Mouse (Mus musculus) MEL (cell line): ENCODE measurements around the gene Iqcb1. TPM values are rescaled to one million over a fixed set of nuclear protein-coding genes. Genes with fewer than 3 reads are reported as not detected.
A peak's percentile ranks its signal among the peaks of the same experiment; 100 is the strongest.

Source experiments
- DNase-seq: peaks from one replicate; pipeline ENCODE4 v3.0.0; 2011; ENCODE audit warnings: low read depth, low spot score
- H3K27ac ChIP-seq: 2 replicates; pipeline ENCODE4 v1.5.1; 2012; ENCODE audit warnings: low read depth, mild to moderate bottlenecking, control low read depth, low read length, moderate library complexity; ENCODE audit not compliant: control insufficient read depth
- H3K27me3 ChIP-seq, 2 experiments: fragments of 150-350 bp in 1 of 2; sonication (generic) in 1 of 2; 2 replicates each; pipeline ENCODE4 v1.6.1; 2012; ENCODE audit warnings: low read length in 2 of 2, mild to moderate bottlenecking in 2 of 2, improper control_type of control experiment in 1 of 2, moderate library complexity in 1 of 2; ENCODE audit not compliant: insufficient read depth in 2 of 2, control insufficient read depth in 1 of 2
- H3K36me3 ChIP-seq, 2 experiments: 2 replicates each; pipeline ENCODE4 v1.6.1; 2012 to 2014; ENCODE audit warnings: low read length in 2 of 2, improper control_type of control experiment in 1 of 2, inconsistent platforms in 1 of 2, mild to moderate bottlenecking in 1 of 2; ENCODE audit not compliant: insufficient read depth in 2 of 2, control insufficient read depth in 1 of 2
- H3K4me1 ChIP-seq, 2 experiments: fragments of 150-350 bp in 1 of 2; sonication (generic) in 1 of 2; 2 replicates each; pipeline ENCODE4 v1.6.1; 2012; ENCODE audit warnings: low read length in 2 of 2, improper control_type of control experiment in 1 of 2, mild to moderate bottlenecking in 1 of 2; ENCODE audit not compliant: insufficient read depth in 2 of 2, control insufficient read depth in 1 of 2
- H3K4me3 ChIP-seq, 2 experiments: fragments of 150-350 bp in 1 of 2; sonication (generic) in 1 of 2; 2 replicates each; pipeline ENCODE4 v1.5.1; 2012; ENCODE audit warnings: low read depth in 2 of 2, low read length in 2 of 2, mild to moderate bottlenecking in 2 of 2, moderate library complexity in 2 of 2, control low read depth in 1 of 2, improper control_type of control experiment in 1 of 2; ENCODE audit not compliant: control insufficient read depth in 1 of 2, insufficient read depth in 1 of 2
- H3K79me2 ChIP-seq: 2 replicates; pipeline ENCODE4 v1.6.1; 2012; ENCODE audit warnings: mild to moderate bottlenecking, low read length, moderate library complexity; ENCODE audit not compliant: control insufficient read depth, poor library complexity, insufficient read depth
- H3K9ac ChIP-seq: 2 replicates; pipeline ENCODE4 v1.6.1; 2012; ENCODE audit warnings: low read depth, mild to moderate bottlenecking, control low read depth, low read length, moderate library complexity; ENCODE audit not compliant: control insufficient read depth, poor library complexity, severe bottlenecking
- H3K9me3 ChIP-seq: fragments of 150-350 bp; sonication (generic); replicated peaks from 2 replicates; pipeline ENCODE4 v1.6.1; 2012; ENCODE audit warnings: mild to moderate bottlenecking, low read length, improper control_type of control experiment, moderate library complexity; ENCODE audit not compliant: insufficient read depth
- BHLHE40 ChIP-seq: IDR thresholded peaks from 2 replicates; pipeline ENCODE4 v1.6.1; 2012; ENCODE audit warnings: low read depth, mild to moderate bottlenecking, inconsistent platforms, low read length, improper control_type of control experiment, borderline replicate concordance
- CHD2 ChIP-seq: IDR thresholded peaks from 2 replicates; pipeline ENCODE4 v1.6.1; 2011; ENCODE audit warnings: low read length, improper control_type of control experiment
- CTCF ChIP-seq, 3 experiments: IDR thresholded peaks in 2 of 3; conservative IDR thresholded peaks in 1 of 3; 2 replicates each; pipeline ENCODE4 v1.5.1; 2011 to 2012; ENCODE audit warnings: low read length in 3 of 3, low read depth in 2 of 3, mild to moderate bottlenecking in 2 of 3, improper control_type of control experiment in 1 of 3, inconsistent platforms in 1 of 3, mixed read lengths in 1 of 3, moderate library complexity in 1 of 3; ENCODE audit not compliant: control insufficient read depth in 1 of 3, insufficient read depth in 1 of 3, poor library complexity in 1 of 3, severe bottlenecking in 1 of 3
- EP300 ChIP-seq, 2 experiments: IDR thresholded peaks; 2 replicates each; pipeline ENCODE4 v1.6.1; 2011; ENCODE audit warnings: improper control_type of control experiment in 2 of 2, low read length in 2 of 2, low read depth in 1 of 2, mild to moderate bottlenecking in 1 of 2
- MAX ChIP-seq: IDR thresholded peaks from 2 replicates; pipeline ENCODE4 v1.6.1; 2011; ENCODE audit warnings: low read length, improper control_type of control experiment
- MAZ ChIP-seq: IDR thresholded peaks from 2 replicates; pipeline ENCODE4 v1.6.1; 2012; ENCODE audit warnings: low read depth, mild to moderate bottlenecking, inconsistent platforms, low read length, improper control_type of control experiment
- MEF2A ChIP-seq: IDR thresholded peaks from 2 replicates; pipeline ENCODE4 v1.6.1; 2014; ENCODE audit warnings: low read depth, mild to moderate bottlenecking, inconsistent platforms, low read length, improper control_type of control experiment; ENCODE audit not compliant: poor library complexity, insufficient replicate concordance, severe bottlenecking; ENCODE audit errors: extremely low read depth
- MXI1 ChIP-seq: IDR thresholded peaks from 2 replicates; pipeline ENCODE4 v1.6.1; 2011; ENCODE audit warnings: mild to moderate bottlenecking, low read depth, low read length, improper control_type of control experiment
- MYB ChIP-seq: IDR thresholded peaks from 2 replicates; pipeline ENCODE4 v1.6.1; 2011; ENCODE audit warnings: mild to moderate bottlenecking, low read depth, low read length, improper control_type of control experiment
- NRF1 ChIP-seq: IDR thresholded peaks from 2 replicates; pipeline ENCODE4 v1.6.1; 2014; ENCODE audit warnings: low read depth, mild to moderate bottlenecking, inconsistent platforms, low read length, improper control_type of control experiment, moderate library complexity; ENCODE audit not compliant: poor library complexity, insufficient read depth, severe bottlenecking
- RAD21 ChIP-seq: IDR thresholded peaks from 2 replicates; pipeline ENCODE4 v1.6.1; 2011; ENCODE audit warnings: mild to moderate bottlenecking, low read depth, low read length, improper control_type of control experiment
- SIN3A ChIP-seq: IDR thresholded peaks from 2 replicates; pipeline ENCODE4 v1.6.1; 2012; ENCODE audit warnings: low read length, improper control_type of control experiment, inconsistent platforms
- SMC3 ChIP-seq: IDR thresholded peaks from 2 replicates; pipeline ENCODE4 v1.6.1; 2011; ENCODE audit warnings: low read depth, low read length, improper control_type of control experiment
- TAL1 ChIP-seq: IDR thresholded peaks from 2 replicates; pipeline ENCODE4 v1.6.1; 2012; ENCODE audit warnings: mild to moderate bottlenecking, inconsistent platforms, low read length, moderate library complexity, mixed read lengths
- USF1 ChIP-seq: IDR thresholded peaks from 2 replicates; pipeline ENCODE4 v1.6.1; 2014; ENCODE audit warnings: low read depth, mild to moderate bottlenecking, inconsistent platforms, low read length, improper control_type of control experiment, moderate library complexity
- ZC3H11A ChIP-seq: IDR thresholded peaks from 2 replicates; pipeline ENCODE4 v1.6.1; 2012; ENCODE audit warnings: low read depth, mild to moderate bottlenecking, inconsistent platforms, low read length, improper control_type of control experiment
- polyA plus RNA-seq, 2 experiments: library from polyadenylated mRNA; stranded (reverse) in 1 of 2; unstranded in 1 of 2; fragments of >175 nt in 1 of 2; fragments of >200 nt in 1 of 2; gene quantifications; 2 replicates each; pipeline versions ENCODE4 v1.2.1 to v1.2.4; 2012; ENCODE audit warnings: low replicate concordance in 2 of 2, low read depth in 1 of 2; ENCODE audit not compliant: insufficient read length in 2 of 2, insufficient read depth in 1 of 2, missing spikeins in 1 of 2
- total RNA-seq: library from RNA; depleted of rRNA; stranded (reverse); fragments of 300-350 nt; gene quantifications from 2 replicates; pipeline ENCODE4 v1.2.3, GENCODE M21; 2012

Gene Iqcb1
- total and polyA plus RNA-seq, 3 experiments = 8.7 to 14.2 TPM; not detected in 1

DNA sequence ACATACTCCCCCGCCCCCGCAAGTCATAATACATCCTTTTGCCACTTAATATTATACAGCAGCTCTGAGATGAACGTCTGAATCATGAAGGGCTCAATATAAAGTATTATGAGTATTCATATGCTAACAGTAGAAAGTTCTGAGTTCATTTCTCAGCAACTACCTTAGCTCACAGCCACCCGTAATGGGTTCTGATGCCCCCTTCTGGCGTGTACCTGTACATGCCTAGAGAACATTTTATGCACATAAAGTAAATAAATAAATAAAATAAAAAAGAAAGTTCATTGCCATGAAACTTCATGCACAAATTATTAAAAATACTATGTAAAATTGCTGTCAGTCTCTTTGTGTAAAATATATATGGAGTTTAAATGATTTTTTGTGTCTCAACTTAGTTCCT, 49.1 kb downstream of the Iqcb1 start:
- Histone ChIP-seq H3K79me2 (peaks cover 18% of the 10 kb centered on the region), H3K27ac (no peak overlapping the region), H3K36me3 (peaks cover 0 to 15% of the 10 kb centered on the region in 2 experiments; a peak in 2 of 4 replicates), H3K4me3 (no peak overlapping the region), H3K9ac (no peak overlapping the region), H3K9me3 (no peaks in the 10 kb centered on the region), H3K27me3 (no peaks in the 10 kb centered on the region), H3K4me1 (peaks cover 4 to 10% of the 10 kb centered on the region in 2 experiments; a peak in 3 of 4 replicates)
- TF ChIP-seq USF1 (no peak), MYB (no peak), CTCF (IDR thresholded peaks at IDR 0.05 in 2 of 3, conservative IDR thresholded peaks at IDR 0.05 in 1 of 3; ENCODE audit: control insufficient read depth in 1 of 3, insufficient read depth in 1 of 3, low read depth in 2 of 3, low read length in 3 of 3, poor library complexity in 1 of 3, severe bottlenecking in 1 of 3) (peak; percentile 34 to 55 (median 53); a peak in 5 of 6 replicates), BHLHE40 (no peak), RAD21 (peak; percentile 23), SIN3A (no peak), TAL1 (no peak), CHD2 (no peak), ZC3H11A (no peak), MAX (no peak), EP300 (IDR thresholded peaks at IDR 0.05; ENCODE audit: low read depth in 1 of 2, low read length in 2 of 2) (no peak), SMC3 (peak; percentile 47)
- peak; percentile 60 for DNase-seq

- H3K79me2 ChIP-seq = peaks cover 1% of the 10 kb centered on the region; the same call in 1 of the 2 replicates
- peaks cover 2 to 3% of the 10 kb centered on the region in 2 experiments; a peak in 3 of 4 replicates for H3K36me3 ChIP-seq
- H3K27me3 ChIP-seq = no peaks in the 10 kb centered on the region
- H3K4me3 ChIP-seq = no peak overlapping the region
- TF ChIP-seq NRF1 (no peak), SIN3A (no peak), MYB (no peak), EP300 (IDR thresholded peaks at IDR 0.05; ENCODE audit: low read depth in 1 of 2, low read length in 2 of 2) (no peak), MAZ (no peak), MEF2A (no peak), ZC3H11A (no peak), MXI1 (no peak)
- no peak overlapping the region for H3K27ac ChIP-seq
- no peak for DNase-seq
- peaks cover 0 to 4% of the 10 kb centered on the region in 2 experiments; a peak in 1 of 4 replicates for H3K4me1 ChIP-seq
- no peak overlapping the region for H3K9ac ChIP-seq
- no peaks in the 10 kb centered on the region for H3K9me3 ChIP-seq
Observed at GRCm38 (mm10) chr16:36882737-36883343, 54.7 kb downstream of the Iqcb1 start.
